Mouse (Mus musculus) urinary bladder, postnatal 10 days (tissue): Measurements from ENCODE around the gene Sgca.
"Not testable (repeated sequence)": the region's sequence is repeated elsewhere in the genome, so short reads cannot be mapped to it uniquely, and the experiment has no call there.

Experiments used
- DNase-seq: peaks from one replicate; pipeline ENCODE4 v3.0.0; 2022; ENCODE audit warnings: low spot score

Sgca gene

DNA sequence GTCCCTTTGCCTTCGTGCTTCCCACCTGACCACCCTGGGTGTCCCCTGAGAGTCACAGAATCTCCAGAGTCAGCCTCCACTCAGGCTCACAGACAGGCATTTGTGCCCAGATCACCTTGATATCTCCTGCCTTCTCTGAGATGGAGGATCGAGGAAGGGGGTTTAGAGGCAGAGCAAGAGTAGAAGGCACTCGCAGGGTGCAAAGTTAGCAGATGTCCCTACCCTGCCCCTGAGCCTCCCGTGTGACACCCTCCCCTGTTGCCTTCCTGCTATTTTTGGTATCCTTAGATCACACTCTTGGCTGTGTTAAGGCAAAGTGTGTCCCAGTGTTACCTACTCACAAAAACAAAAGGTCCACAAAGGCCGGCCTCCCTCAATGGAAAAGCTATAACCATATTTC is at the start of gene Sgca:
Gene Sgca, minus strand, starts transcription at position 129 of the 400 bp plus-strand sequence.
- DNase-seq = no peak

DNA sequence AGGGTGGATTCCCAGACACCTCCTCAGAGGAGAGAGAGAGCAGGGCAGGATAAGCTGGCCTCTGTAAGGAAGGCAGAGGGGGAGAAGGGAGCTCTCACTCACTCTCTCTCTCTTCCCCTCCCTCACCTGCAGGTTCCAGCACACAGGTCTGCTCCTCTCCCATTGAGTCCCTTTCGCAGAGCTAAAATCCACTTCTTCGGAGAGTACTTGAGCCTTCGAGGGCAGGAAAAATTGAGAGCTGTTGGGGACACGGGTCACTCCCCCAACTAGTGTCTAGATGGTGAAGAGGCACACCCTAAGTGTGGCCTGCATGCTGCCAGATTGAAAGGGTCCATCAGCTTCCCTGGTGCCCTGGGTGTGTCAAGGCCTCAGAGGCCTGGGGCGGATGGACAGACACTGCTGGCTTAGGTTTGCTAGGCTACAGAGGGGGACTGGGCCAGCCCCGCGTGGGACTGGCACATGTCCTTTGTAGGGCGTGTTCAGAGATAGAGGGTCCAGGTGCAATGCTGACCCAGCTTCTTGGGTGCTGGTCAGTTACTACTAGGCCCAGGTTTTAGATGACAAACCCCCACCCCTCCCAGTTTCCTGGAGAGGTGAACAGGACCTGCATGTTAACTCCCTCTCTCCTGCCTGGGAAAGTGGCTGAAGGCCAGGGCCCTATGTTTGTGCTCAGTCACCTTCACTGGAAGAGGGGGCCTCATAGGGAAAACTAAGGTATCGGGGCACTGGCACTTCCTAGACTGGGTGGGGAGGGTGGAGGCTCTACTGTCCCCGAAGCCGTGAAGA is 49.3 kb upstream of the Sgca start:
- no peak for DNase-seq

DNA sequence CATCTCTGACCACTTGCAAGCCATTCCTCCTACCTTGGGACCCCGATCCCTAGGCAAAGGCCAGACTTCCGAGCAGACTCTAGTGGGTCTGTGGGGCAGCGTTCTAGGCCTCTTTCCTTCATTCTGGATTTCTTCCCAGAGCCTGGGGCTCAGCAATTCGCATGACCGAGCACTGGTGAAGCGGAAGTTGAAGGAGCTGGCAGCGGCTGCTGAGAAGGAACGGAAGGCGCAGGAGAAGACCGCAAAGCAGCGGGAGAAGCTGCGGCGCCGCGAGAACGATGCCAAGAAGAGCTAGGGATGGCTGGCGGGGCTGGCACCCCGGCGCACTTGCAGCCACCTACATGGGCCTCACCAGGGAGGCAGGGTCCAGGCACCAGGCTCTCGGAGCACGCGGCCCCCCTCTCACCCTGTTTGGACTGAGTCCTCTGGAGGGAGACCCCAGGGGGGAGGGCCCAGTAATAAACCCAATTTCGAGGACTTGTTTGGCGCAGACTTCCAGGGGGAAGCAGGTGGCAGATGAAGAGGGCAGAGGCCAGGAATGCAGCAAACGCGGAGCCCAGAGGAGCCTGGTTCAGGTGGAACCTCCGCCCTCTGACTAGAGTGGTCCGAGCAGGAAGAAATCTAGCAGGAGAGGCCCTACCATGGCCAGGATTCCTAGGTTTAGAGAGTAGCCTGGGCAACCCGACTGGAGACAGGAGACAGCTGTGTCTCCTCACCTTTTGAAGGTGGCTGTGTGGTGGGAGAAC is 48.5 kb upstream of the Sgca start:
- DNase-seq = no peak

DNA sequence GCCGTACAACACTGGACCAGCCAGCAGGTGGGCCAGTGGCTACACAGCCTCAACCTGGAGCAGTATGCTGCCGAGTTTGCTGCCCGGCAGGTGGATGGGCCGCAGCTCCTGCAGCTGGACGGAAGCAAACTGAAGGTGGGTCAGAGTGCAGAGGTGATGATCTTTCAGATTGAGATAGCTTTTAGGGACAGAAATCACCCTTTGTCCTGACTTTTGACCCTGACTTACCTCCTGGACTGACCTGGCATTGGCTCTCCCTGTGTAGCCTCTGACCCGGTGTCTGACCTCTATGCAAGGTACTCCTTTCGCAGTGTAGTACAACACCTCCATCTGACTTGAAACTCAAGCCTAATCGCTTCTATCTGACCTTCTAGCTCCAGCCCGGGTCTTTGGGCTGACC is 47.4 kb upstream of the Sgca start:
- DNase-seq = no peak

DNA sequence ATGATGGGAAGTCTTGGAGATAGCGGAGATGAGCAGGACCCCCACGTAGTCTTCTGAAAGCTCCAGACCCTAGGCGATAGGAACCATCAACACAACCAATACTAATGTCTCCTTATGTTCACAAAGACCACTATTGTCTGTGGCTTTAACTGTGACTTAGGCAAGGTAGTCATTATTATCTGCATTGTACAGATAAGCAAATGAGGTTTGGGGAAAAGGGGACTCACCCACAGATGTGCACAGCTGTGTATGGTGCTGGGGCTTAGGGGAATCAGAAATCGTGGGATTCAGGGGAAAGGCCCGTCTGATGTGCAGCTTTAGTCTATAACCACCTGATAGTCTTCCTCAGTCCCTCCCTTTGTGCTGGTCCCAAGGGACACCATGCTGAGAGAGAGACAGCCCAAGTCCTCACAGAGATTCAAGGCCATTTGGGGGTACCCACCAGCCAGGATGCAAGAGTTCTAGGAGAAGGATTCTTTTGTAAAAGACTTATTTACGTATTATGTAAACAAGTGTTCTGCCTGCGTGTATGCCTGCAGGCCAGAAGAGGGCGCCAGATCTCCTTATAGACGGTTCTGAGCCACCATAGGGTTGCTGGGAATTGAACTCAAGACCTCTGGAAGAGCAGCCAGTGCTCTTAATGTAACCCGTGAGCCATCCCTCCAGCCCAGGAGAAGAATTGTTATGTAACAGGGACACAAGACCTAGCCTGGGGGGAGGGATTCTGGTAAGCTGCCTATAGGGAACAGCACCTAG is 46.3 kb upstream of the Sgca start:
- no peak for DNase-seq

DNA sequence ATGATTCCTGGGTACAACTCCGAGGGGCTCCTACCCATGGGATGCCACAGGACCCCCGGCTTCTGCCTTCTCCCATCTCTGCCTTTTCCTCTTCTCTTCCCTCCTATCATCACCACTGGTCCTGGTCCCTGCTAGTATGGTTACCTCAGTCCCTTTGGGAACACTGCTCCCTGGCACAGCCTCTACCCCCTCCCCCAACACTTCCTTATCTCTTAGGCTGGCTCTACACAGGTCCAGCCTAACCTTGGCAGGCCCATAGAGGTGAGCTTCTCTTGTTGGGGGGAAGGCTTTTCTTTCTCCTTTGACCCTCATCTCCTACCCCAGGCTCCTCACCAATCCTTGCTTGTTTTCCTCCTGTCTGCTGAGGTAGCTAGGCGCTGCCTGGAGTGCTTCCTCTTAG is 39.4 kb upstream of the Sgca start:
- no peak for DNase-seq

DNA sequence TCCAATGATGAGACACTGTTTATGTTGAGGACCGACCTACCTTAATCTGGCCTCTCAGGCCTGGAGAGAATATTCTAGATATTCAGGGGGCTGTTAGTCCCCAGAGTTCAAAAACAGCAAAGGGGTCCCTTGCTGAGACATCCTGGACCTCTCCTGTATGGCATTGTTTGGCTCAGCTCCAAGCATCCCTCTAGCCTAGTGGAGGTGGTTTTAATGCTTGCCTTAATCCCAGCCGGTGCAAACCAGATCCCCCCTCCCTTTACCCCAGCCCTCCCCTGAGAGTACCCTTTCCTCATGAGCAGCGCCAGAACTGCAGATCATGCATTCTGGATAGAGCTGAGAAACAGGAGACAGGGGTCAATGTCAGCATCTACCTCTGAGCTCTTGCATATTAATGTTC is 36.4 kb upstream of the Sgca start:
- no peak for DNase-seq

DNA sequence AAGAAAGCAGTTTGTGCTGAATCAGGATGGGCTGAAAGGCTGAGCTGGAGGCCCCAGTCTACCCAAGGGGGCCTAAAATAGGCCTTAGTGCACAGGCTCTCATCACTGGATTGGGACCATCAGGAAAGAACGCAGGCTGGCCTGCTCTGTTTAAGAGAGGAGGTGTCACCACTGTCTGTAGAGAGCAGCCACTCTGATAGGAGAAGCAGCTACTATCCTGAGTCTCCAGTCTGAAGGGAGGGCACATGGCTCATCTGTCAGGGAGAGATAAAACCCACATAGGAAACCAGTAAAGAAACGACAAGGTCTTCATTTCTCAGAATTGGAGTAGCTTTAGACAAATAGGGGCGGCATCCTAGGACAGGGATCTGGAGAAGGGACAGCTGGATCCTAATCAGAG is 35.9 kb upstream of the Sgca start:
- DNase-seq = no peak

DNA sequence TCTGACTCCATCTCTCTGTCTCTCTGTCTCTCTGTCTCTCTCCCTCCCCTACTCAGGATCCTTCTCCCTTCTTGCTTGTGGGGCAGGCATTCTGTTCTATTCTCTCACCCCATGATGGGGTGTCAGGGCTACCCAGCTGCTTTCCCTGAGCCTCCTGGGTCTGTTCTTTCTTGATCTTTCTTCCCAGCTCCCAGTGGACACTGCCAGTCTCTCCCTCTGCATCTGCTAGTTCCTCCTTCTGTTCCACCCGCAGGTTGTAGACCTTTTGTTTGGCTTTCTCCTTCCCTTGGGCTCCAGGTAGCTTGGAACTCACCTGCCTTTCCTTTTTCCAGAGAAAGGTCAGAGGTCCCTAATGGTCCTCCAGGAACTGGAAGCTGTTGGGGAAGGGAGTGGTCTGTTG is 35.3 kb upstream of the Sgca start:
- DNase-seq = no peak

DNA sequence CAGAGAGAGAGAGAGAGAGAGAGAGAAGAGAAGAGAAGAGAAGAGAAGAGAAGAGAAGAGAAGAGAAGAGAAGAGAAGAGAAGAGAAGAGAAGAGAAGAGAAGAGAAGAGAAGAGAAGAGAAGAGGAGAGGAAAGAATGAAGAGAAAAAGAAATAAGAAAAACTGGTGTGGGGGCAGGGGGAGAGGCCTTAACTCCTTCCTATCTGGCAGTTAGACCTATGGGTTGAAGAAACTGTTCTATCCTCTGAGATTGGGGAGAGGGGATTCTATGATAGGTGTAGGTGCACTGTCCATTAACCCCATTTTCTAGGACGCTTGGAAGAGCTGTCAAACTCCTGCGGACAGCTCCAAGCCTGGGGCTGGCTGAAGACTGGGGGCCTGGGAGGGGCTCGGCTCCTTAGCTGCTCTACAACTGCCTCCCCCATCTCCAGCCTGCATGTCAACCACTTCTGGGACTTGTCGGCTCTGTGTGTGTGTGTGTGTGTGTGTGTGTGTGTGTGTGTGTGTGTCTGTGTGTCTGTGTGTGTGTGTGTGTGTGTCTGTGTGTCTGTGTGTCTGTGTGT is 34.8 kb upstream of the Sgca start:
- DNase-seq = not testable (repeated sequence)

DNA sequence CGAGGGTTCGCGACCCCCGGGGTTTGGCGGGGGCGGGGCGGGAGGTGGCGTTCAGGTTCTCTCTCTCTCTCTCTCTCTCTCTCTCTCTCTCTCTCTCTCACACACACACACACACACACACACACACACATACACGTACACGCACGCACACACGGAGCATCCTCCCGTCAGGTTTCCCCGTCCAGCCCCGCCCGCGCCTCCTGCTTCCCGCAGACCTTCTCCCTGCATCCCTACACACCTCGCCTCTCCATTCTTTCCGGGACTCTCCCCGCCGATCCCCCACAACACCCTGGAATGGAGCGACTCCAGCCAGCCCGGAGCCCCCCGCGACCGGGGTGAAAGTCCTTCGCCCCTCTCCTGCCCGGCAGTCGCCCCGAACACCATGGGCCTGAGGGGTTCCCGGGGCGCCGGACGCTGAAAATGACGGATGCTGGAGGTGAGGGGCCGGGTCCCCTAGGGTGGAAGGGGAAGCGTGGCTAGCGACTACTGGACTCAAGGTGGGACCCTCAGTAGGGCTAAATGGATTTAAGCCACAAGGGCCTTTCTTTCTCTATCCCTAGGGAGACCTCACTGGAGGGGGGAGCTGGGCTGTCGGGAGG is 34.1 kb upstream of the Sgca start:
- DNase-seq = no peak

DNA sequence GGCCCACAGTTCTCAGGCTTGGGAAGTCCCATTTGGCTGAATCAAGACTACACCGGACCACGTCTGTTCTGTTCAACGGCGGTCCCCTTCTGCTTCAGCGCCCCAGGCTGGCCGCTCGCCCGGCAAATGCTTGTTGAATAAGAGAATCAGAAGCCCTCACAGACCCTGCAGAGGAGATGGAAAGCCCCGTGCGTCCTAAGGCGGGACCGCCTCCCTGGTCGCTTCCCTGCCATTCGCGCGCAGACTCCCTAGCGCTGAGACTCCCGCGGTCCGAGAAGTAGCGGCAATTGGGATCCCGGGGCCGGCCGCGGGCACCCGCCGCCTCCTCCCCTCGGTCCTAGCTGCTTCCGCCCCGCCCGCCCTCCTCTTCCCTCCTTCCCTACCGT is 33.5 kb upstream of the Sgca start, which contains the start of gene Samd14:
Gene Samd14, plus strand, starts transcription at position 251 of the 386 bp plus-strand sequence.
- DNase-seq = no peak

DNA sequence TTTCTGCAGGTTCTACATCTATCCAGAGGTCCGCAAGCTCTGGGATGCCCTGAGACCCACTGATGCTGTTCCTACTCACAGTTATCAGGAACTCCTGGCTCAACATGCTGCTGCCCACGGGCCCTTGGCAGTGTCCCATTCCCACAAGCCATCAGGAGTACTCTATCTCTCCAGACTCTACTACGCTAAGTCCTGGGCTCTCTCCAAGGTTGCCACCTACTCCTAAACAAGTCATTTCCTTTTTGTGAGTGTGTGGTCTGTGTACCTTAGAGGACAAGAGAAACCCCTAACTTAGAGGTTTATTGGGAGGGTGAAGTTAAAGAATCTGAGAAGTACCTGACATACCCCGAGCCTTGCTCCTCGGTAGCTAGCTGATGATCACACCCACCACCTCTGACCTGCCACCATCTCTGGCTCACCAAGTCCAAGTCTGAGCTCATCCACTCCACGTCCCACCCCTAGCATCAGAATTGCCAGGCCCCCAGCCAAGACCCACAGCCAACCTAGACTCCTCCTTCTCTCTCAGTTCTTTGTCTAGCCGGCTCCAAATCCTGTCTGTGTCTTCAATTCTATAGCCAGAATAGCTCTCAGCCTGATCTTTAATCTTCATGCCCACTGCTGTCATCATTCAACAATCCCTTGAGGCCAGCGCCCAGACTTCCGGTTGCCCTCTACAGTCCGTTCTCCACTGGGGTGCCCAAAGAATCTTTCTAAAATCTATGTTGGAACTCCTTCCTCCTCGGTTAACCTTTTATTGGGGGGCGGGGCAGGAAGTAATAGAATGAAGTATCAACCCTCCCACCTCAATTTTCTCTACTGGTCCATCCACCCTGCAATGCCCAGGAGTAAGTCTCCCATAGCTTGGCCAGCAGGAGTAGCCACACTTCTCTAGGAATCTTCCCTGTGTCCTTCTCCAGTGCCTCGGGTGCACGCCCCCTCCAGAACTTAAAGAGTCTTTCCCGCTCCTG is 32.8 kb upstream of the Sgca start:
- no peak for DNase-seq

DNA sequence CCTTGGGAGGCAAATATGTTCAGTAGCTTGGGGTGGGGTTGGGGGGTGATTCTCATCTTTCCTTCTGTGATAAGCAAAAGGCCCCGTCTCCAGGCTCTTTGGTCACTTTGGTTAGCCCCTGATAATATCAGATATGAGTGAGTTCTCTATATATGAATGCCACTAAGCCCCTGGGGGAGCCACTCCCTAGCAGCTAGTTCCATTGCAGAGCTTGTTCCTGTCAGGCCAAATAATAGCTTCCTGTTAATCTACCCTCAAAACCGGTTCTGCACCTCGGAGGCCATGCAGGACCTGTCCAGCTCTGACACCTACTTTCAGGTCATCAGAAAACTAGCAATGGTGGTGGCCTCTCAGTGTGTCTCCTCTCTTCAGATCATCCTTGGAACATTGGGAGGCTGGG is 31.3 kb upstream of the Sgca start:
- no peak for DNase-seq

DNA sequence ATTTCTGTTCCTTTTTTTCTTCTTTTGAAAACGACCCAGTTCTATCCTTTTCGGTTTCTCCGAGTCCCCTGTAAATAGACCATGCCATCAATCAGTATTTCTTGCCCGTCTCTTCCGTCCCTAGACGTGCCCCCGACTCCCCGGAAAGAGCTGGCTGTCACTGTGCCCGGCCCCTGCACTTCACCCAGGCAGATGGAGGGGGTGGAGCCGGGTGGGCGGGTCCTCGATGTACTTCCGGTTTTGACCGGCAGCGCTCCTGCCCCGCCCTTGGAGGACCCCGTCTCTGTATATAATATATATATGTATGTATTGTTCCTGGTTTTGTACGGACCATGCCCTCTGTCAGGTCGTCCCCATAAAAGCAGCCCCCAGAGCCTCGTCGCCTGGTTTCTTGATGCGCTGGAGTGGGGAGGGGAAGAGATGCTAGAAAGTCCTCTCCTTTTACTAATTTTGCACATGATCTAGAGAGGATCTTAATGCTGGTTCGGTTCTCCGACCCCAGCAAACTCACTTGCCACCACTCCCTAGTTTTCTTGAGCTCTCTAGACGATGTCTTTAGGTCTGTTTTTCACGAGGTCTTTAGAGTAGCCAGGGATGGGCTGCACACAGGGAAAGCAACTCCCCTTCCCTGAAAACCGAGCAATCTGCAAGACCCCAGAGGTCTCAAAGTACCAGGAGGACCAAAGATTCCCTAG is 30.5 kb upstream of the Sgca start:
- DNase-seq = no peak

DNA sequence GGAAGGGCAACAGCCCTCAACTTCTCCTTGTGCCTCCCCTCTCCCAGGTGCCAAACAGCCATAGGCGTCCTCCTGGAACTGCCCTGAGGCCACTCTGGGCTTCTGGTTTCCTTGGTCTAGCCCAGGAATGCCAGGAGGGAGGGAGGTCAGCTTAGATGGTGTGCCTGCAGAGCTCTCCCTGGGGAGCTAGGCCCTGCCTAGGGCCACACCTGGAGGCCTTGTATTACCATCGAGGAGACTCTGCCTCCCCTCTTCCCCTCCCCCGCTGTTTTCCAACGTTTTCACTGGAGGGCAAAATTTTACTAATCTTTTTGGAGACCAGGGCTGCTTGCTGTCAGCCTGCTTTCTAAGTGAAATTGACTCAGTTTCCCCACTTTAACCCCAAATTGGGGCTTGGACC is 29.9 kb upstream of the Sgca start:
- no peak for DNase-seq

DNA sequence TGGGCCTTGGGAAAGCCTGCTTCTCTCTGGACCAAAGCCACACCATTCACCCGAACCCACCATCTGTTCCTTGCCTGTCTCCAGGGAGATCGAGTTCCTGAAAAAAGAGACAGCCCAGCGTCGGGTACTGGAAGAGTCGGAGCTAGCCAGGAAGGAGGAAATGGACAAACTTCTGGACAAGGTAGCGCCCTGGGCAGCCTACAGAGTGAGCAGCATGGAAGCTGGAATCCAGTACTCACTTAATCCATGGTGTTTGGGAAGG is 28.7 kb upstream of the Sgca start:
- no peak for DNase-seq

DNA sequence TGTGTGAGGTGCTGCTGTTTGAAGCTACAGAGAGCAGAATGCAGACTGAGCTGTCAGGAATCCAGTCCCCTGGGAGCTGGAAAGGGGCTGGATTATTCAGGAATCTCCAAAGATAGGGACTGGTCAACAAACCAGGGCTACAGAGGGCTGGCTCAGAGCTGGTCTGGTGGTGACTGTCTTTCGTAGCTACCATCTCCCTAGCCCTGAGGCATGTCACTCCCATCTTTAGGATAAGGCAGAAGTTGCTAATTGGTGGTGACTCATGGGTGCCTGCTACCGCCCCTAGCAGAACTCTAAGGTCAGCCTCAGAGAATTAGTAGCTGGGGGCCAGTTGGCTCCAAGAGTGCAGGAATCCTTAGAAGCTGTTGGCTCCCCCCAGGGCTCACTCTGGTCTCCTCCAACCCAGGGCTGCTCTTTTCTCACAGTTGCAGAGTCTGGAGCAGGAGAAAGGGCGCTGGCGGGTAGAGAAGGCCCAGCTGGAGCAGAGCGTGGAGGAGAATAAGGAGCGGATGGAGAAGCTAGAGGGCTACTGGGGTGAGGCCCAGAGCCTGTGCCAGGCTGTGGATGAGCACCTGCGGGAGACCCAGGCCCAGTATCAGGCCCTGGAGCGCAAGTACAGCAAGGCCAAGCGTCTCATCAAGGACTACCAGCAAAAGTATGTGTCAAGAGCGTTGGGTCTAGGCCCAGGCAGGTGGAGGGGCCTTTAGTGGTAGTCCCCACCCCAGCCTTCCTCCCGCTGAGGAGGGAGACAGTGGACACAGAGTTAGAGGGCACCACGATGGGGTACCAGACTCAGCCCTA is 28.2 kb upstream of the Sgca start:
- DNase-seq = no peak

DNA sequence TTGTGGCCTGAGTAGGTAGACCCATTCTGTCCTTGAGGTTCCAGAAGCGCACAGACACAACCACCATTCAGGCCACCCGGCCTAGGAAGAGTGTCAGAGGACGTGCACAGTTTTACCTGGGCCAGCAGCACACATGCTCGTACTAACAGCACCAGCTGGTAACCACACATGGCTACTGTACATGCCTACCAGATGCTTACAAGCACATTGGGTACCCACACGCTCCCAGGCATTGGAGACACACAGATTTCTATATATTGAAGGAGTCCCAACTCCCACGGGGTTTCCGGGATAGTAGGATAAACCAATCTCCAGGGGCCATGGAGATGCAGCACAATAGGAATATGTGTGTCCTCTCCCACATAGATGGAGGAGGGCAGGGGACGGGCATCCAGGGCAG is 26.6 kb upstream of the Sgca start:
- DNase-seq = no peak
